Mouse (Mus musculus): Measurements from ENCODE around the gene Mmp10.
A peak's percentile ranks its signal among the peaks of the same experiment; 100 is the strongest.

Gene Mmp10

GRCm38 (mm10) chr9:7502051-7502450 lies at the start of gene Mmp10:
Mmp10 (plus strand) TSS chr9:7502352.
- DNase-seq = no peak

GRCm38 (mm10) chr9:7453302-7453701 lies 48.9 kb upstream of the Mmp10 start:
- DNase-seq = no peak

- DNase-seq = no peak
These were observed 31.9 kb upstream of the Mmp10 start for GRCm38 (mm10) chr9:7470262-7470661.

- no peak for DNase-seq
These were observed 18.3 kb upstream of the Mmp10 start for GRCm38 (mm10) chr9:7483684-7484394.

- no peak for DNase-seq
These were observed 1.0 kb upstream of the Mmp10 start for GRCm38 (mm10) chr9:7501138-7501537.

- DNase-seq = no peak
These were observed 5.2 kb downstream of the Mmp10 start for GRCm38 (mm10) chr9:7507321-7507876.

- DNase-seq = no peak
These were observed 7.6 kb downstream of the Mmp10 start for GRCm38 (mm10) chr9:7509619-7510233.

- no peak for DNase-seq
These were observed 15.9 kb downstream of the Mmp10 start for GRCm38 (mm10) chr9:7517944-7518571.

- no peak for DNase-seq
These were observed 24.2 kb downstream of the Mmp10 start for GRCm38 (mm10) chr9:7526255-7526940.

GRCm38 (mm10) chr9:7542763-7543162 lies 40.6 kb downstream of the Mmp10 start:
- DNase-seq = no peak

GRCm38 (mm10) chr9:7544923-7545457 lies 42.8 kb downstream of the Mmp10 start:
- DNase-seq = no peak

GRCm38 (mm10) chr9:7545471-7545870 lies 43.3 kb downstream of the Mmp10 start:
- peak; percentile 27 to 43 for DNase-seq

GRCm38 (mm10) chr9:7545920-7546319 lies 43.8 kb downstream of the Mmp10 start:
- DNase-seq = no peak

GRCm38 (mm10) chr9:7551943-7552342 lies 49.8 kb downstream of the Mmp10 start:
- no peak for DNase-seq

GRCm38 (mm10) chr9:7553536-7553935 lies 51.4 kb downstream of the Mmp10 start:
- DNase-seq = no peak

- peak in 1 of 2 experiments; percentile 43 for DNase-seq
These were observed 52.2 kb downstream of the Mmp10 start for GRCm38 (mm10) chr9:7554382-7554781.

GRCm38 (mm10) chr9:7558221-7559017 lies 56.3 kb downstream of the Mmp10 start, which contains the start of gene Mmp8:
Mmp8 (plus strand) TSS chr9:7558456.
- no peak for DNase-seq

All from kidney, postnatal 25 days (tissue).